Mouse (Mus musculus): Measurements from ENCODE around the gene Vmn1r143. TPM values are rescaled to one million over a fixed set of nuclear protein-coding genes. Genes with fewer than 3 reads are reported as not detected.
"Not testable (repeated sequence)": the region's sequence is repeated elsewhere in the genome, so short reads cannot be mapped to it uniquely, and the experiment has no call there.

Gene Vmn1r143
- polyA plus RNA-seq (2015; fragmentation: Nextera tagmentation; extraction: Ambion mirVana): not detected in 2 replicates

DNA sequence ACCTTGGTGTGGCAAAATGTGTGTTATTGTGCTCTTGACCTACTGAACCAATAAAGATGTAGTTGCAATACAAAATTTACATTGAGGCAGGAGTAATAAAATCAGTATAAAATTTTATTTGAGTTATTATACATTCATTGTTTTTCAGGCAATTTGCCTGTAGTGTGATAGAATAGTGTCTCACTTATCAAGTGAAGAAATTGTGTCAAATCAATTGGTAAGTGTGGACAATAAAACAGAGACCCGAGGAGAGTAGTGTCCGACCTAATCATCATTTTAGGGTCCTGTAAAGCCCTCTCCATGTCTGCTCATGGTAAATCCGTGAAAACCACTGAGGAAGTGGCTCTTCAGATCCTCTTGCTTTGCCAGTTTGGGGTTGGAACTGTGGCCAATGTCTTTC, at the start of gene Vmn1r143:
Gene Vmn1r143 (plus strand): TSS at position 301 of the 400 bp plus-strand sequence.
- H3K9ac ChIP-seq (ENCODE audit: low read length); H3K9me3 ChIP-seq (ENCODE audit: control insufficient read depth, low read length); H3K4me1 ChIP-seq (replicated peaks; ENCODE audit: control insufficient read depth, insufficient read depth); ATAC-seq (ENCODE audit: low FRiP score, low TSS enrichment); H3K27me3 ChIP-seq (ENCODE audit: control insufficient read depth, insufficient read depth, low read length); DNase-seq (ENCODE audit: low spot score); H3K36me3 ChIP-seq (ENCODE audit: control insufficient read depth, insufficient read depth, low read length); H3K27ac ChIP-seq (replicated peaks); H3K4me2 ChIP-seq (replicated peaks; ENCODE audit: low read depth); H3K4me3 ChIP-seq (ENCODE audit: low read depth, low read length): not testable (repeated sequence)
- WGBS: no CpG with 5 or more reads among the region's 3 CpGs

- not testable (repeated sequence) for H3K4me3 ChIP-seq (ENCODE audit: low read depth, low read length); H3K27ac ChIP-seq (replicated peaks); ATAC-seq (ENCODE audit: low FRiP score, low TSS enrichment); H3K27me3 ChIP-seq (ENCODE audit: control insufficient read depth, insufficient read depth, low read length); DNase-seq (ENCODE audit: low spot score); H3K4me1 ChIP-seq (replicated peaks; ENCODE audit: control insufficient read depth, insufficient read depth); H3K9ac ChIP-seq (ENCODE audit: low read length); H3K9me3 ChIP-seq (ENCODE audit: control insufficient read depth, low read length); H3K4me2 ChIP-seq (replicated peaks; ENCODE audit: low read depth); H3K36me3 ChIP-seq (ENCODE audit: control insufficient read depth, insufficient read depth, low read length)
- WGBS: no CpG with 5 or more reads among the region's 3 CpGs
These were observed 25.2 kb upstream of the Vmn1r143 start, which contains the start of gene Vmn1r142 for GRCm38 (mm10) chr7:22163935-22164334. Gene Vmn1r142, minus strand, starts transcription at chr7:22164035.

GRCm38 (mm10) chr7:22201164-22201563, 12.0 kb downstream of the Vmn1r143 start, which contains the start of gene Gm8653:
Gene Gm8653, minus strand, starts transcription at chr7:22201264.
- H3K27me3 ChIP-seq (ENCODE audit: control insufficient read depth, insufficient read depth, low read length); H3K4me2 ChIP-seq (replicated peaks; ENCODE audit: low read depth); H3K4me1 ChIP-seq (replicated peaks; ENCODE audit: control insufficient read depth, insufficient read depth); H3K9ac ChIP-seq (ENCODE audit: low read length); DNase-seq (ENCODE audit: low spot score); ATAC-seq (ENCODE audit: low FRiP score, low TSS enrichment); H3K9me3 ChIP-seq (ENCODE audit: control insufficient read depth, low read length); H3K4me3 ChIP-seq (ENCODE audit: low read depth, low read length); H3K27ac ChIP-seq (replicated peaks); H3K36me3 ChIP-seq (ENCODE audit: control insufficient read depth, insufficient read depth, low read length): not testable (repeated sequence)
- no CpG with 5 or more reads among the region's 2 CpGs for WGBS

DNA sequence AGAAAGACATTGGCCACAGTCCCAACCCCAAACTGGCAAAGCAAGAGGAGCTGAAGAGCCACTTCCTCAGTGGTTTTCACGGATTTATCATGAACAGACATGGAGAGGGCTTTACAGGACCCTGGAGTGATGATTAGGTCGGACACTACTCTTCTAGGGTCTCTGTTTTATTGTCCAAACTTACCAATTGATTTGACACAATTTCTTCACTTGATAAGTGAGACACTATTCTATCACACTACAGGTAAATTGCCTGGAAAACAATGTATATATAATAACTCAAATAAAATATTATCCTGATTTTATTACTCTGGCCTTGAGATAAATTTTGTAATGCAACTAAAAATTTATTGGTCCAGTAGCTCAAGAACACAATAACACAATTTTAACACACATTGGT, 40.2 kb downstream of the Vmn1r143 start, which contains the start of gene Gm8453:
Gene Gm8453 (minus strand): TSS at position 101 of the 400 bp plus-strand sequence.
- 6% methylated on average over 1 of the region's 2 CpGs for WGBS
- not testable (repeated sequence) for H3K36me3 ChIP-seq (ENCODE audit: control insufficient read depth, insufficient read depth, low read length); H3K9ac ChIP-seq (ENCODE audit: low read length); H3K27ac ChIP-seq (replicated peaks); DNase-seq (ENCODE audit: low spot score); H3K27me3 ChIP-seq (ENCODE audit: control insufficient read depth, insufficient read depth, low read length); H3K9me3 ChIP-seq (ENCODE audit: control insufficient read depth, low read length); H3K4me3 ChIP-seq (ENCODE audit: low read depth, low read length); H3K4me2 ChIP-seq (replicated peaks; ENCODE audit: low read depth); ATAC-seq (ENCODE audit: low FRiP score, low TSS enrichment); H3K4me1 ChIP-seq (replicated peaks; ENCODE audit: control insufficient read depth, insufficient read depth)

Other genes with a start within 250 kb of the Vmn1r143 start
- not detected in 2 replicates for gene Vmn1r137, start 194.8 kb upstream of the Vmn1r143 start, polyA plus RNA-seq (2015; fragmentation: Nextera tagmentation; extraction: Ambion mirVana)
- not detected in 2 replicates for gene Vmn1r138, start 160.5 kb upstream of the Vmn1r143 start, polyA plus RNA-seq (2015; fragmentation: Nextera tagmentation; extraction: Ambion mirVana)
- not detected in 2 replicates for gene Gm6176, start 133.1 kb upstream of the Vmn1r143 start, polyA plus RNA-seq (2015; fragmentation: Nextera tagmentation; extraction: Ambion mirVana)
- gene Vmn1r139, start 120.3 kb upstream of the Vmn1r143 start, polyA plus RNA-seq (2015; fragmentation: Nextera tagmentation; extraction: Ambion mirVana): not detected in 2 replicates
- gene Gm16451, start 71.1 kb upstream of the Vmn1r143 start, polyA plus RNA-seq (2015; fragmentation: Nextera tagmentation; extraction: Ambion mirVana): not detected in 2 replicates
- not detected in 2 replicates for gene Gm10666, start 54.6 kb upstream of the Vmn1r143 start, polyA plus RNA-seq (2015; fragmentation: Nextera tagmentation; extraction: Ambion mirVana)
- not detected in 2 replicates for gene Vmn1r142, start 25.3 kb upstream of the Vmn1r143 start, polyA plus RNA-seq (2015; fragmentation: Nextera tagmentation; extraction: Ambion mirVana)
- gene Gm8653, start 11.9 kb downstream of the Vmn1r143 start, polyA plus RNA-seq (2015; fragmentation: Nextera tagmentation; extraction: Ambion mirVana): not detected in 2 replicates
- not detected in 2 replicates for gene Gm8453, start 40.1 kb downstream of the Vmn1r143 start, polyA plus RNA-seq (2015; fragmentation: Nextera tagmentation; extraction: Ambion mirVana)
- not detected in 2 replicates for gene Gm4187, start 140.3 kb downstream of the Vmn1r143 start, polyA plus RNA-seq (2015; fragmentation: Nextera tagmentation; extraction: Ambion mirVana)
- gene Gm8660, start 181.7 kb downstream of the Vmn1r143 start, polyA plus RNA-seq (2015; fragmentation: Nextera tagmentation; extraction: Ambion mirVana): not detected in 2 replicates
- not detected in 2 replicates for gene Vmn1r148, start 224.2 kb downstream of the Vmn1r143 start, polyA plus RNA-seq (2015; fragmentation: Nextera tagmentation; extraction: Ambion mirVana)
- not detected in 2 replicates for gene Vmn1r149, start 248.9 kb downstream of the Vmn1r143 start, polyA plus RNA-seq (2015; fragmentation: Nextera tagmentation; extraction: Ambion mirVana)

All from stomach, postnatal 0 days (tissue).